Mouse (Mus musculus) olfactory bulb, adult 2 months (tissue): Measurements from ENCODE around the gene Aldoart2. TPM values are rescaled to one million over a fixed set of nuclear protein-coding genes. Genes with fewer than 3 reads are reported as not detected.
"Not testable (repeated sequence)": the region's sequence is repeated elsewhere in the genome, so short reads cannot be mapped to it uniquely, and the experiment has no call there.

ENCODE experiments used
- H3K27ac ChIP-seq: fragments of 200-500 bp; 2 replicates; pipeline ENCODE4 v1.5.1; 2012; ENCODE audit warnings: low read depth, low read length; ENCODE audit not compliant: insufficient read depth
- H3K4me1 ChIP-seq: fragments of 200-500 bp; 2 replicates; pipeline ENCODE4 v1.6.1; 2012; ENCODE audit warnings: low read length; ENCODE audit not compliant: control insufficient read depth, insufficient read depth
- H3K4me3 ChIP-seq: fragments of 200-500 bp; 2 replicates; pipeline ENCODE4 v1.5.1; 2012; ENCODE audit warnings: mild to moderate bottlenecking, low read depth, low read length, moderate library complexity; ENCODE audit not compliant: insufficient read depth
- CTCF ChIP-seq: fragments of 200-500 bp; IDR thresholded peaks from 2 replicates; pipeline ENCODE4 v1.5.1; 2012; ENCODE audit warnings: low read depth, mild to moderate bottlenecking, low read length, moderate library complexity; ENCODE audit not compliant: insufficient read depth
- POLR2A ChIP-seq: fragments of 200-500 bp; IDR thresholded peaks from 2 replicates; pipeline ENCODE4 v1.6.1; 2012; ENCODE audit warnings: mild to moderate bottlenecking, low read depth, low read length, moderate library complexity; ENCODE audit not compliant: insufficient read depth
- WGBS: fragments of 180-500 bp; shearing (Covaris S2); methylation state at CpG from one replicate; pipeline ENCODE4 v1.1.7; 2018; 5-methylcytosine and 5-hydroxymethylcytosine counted together
- polyA plus RNA-seq: library from polyadenylated mRNA; stranded (reverse); fragments of >200 nt; gene quantifications from 2 replicates; pipeline ENCODE4 v1.2.4, GENCODE M21; 2012; ENCODE audit warnings: low replicate concordance; ENCODE audit not compliant: missing spikeins, insufficient read depth, insufficient read length

The Aldoart2 gene
- polyA plus RNA-seq, 1 experiment, result not detected

DNA sequence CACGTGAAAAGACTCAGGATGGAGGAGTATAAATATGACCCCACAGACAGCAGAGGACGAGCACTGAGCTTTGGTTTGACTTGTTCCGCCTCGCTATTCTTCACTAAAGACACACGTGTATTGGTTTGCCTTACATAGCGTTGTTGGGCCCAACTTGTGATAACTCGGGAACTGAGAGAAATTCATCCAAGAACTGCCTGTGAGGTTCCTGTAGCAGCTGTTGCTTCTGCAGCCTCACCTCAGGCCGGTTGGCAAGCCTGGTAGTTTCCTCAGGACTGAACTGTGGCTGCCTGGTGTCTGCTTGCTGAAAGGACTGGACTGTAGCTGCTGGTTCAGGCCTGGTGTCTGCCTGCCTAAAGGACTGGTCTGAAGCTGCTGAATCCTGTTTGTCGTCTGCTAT lies 5.6 kb downstream of the Aldoart2 start:
- H3K4me3 ChIP-seq, result no peak overlapping the region
- no peaks in the 10 kb centered on the region for H3K4me1 ChIP-seq
- WGBS, result 95% methylated on average over 9 of the region's 9 CpGs

DNA sequence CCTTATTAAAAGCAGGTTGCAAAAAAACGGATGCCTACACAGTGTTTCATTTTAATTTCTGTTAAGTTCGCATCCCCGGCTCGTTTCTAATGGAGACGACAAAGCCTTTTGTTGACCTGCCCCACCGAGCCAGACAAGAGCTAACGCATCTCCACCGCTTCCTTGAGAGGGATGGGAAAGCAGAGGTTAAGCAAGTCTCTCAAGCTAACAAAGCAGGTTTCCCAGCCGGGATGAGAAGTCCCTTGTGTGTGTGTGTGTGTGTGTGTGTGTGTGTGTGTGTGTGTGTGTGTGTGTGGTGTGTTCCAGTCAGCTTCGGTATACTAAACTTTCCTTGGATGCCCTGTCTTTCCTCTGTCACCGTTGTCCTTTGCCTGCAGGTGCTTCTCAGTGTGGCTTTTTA lies 6.1 kb downstream of the Aldoart2 start:
- Histone ChIP-seq H3K4me3 (no peak overlapping the region), H3K27ac (no peak overlapping the region), H3K4me1 (no peaks in the 10 kb centered on the region)
- no peak for TF ChIP-seq CTCF
- WGBS, result 73% methylated on average over 11 of the region's 11 CpGs

More for the DNA sequence above, 5.6 kb downstream of the Aldoart2 start:
- TF ChIP-seq CTCF (no peak), POLR2A (no peak)
- no peak overlapping the region for H3K27ac ChIP-seq

DNA sequence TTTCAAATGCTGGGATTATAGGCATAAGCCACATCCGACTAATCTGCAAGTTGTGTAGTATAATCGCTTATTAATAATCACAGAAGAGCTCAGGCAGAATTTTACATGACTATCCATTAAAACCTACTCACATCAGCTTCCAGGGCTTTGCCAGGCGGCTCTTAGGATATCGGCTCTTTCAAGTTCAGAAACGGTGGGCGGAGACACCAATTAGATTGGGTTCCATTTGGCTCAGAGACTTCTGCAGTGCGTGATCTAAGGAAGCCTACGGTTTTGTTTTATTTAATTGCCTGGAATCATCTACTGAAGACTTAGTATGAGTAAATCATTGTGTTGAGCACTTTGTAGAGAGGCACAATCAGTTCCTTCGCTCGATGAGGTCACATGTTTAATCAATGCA lies 6.6 kb downstream of the Aldoart2 start:
- H3K4me3 ChIP-seq, result no peak overlapping the region
- no peak overlapping the region for H3K27ac ChIP-seq
- WGBS, result 43% methylated on average over 10 of the region's 10 CpGs
- TF ChIP-seq CTCF (no peak), POLR2A (no peak)
- no peaks in the 10 kb centered on the region for H3K4me1 ChIP-seq

DNA sequence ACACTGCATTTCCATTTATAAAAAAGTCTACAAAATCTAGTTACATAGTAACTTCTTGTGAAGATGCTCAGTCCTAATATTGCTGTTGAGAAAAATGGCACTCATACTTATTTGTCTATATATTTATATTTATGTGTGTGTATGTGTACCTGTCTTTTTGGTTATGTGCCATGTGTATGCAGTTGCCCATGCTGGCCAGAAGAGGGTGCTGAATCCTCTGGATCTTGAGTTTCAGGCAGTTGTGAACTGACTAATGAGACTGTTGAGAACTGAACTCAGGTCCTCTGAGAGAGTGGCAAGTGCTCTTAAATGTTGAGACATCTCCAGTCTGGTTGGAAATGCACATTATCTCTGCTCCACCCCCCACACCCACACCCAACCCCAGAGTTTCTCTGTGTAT lies 8.1 kb downstream of the Aldoart2 start:
- no peaks in the 10 kb centered on the region for H3K4me1 ChIP-seq
- no peak for TF ChIP-seq CTCF
- no peak for TF ChIP-seq POLR2A

DNA sequence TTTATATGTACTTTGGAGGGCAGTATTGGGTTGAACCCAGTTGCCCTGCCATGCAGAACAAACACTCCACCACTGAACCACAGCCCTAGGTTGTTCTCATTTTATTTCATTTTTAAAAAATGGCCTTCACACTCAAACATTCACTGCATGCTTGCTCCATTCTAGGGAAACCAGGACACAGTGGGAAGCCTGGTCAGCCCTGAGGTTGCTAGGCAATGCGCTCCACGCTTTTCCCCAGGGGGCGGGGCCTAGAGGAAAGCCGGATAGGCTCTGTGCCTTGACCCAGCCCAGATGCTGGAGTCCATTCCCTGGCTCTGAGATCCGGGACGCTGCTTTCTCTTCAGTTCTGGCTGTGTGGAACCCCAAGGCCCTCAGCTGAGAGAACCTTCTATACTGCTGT lies 8.8 kb downstream of the Aldoart2 start:
- TF ChIP-seq POLR2A (no peak), CTCF (no peak)
- H3K27ac ChIP-seq, result no peak overlapping the region
- WGBS, result 23% methylated on average over 6 of the region's 6 CpGs

More for the DNA sequence above, 8.1 kb downstream of the Aldoart2 start:
- H3K4me3 ChIP-seq, result no peak overlapping the region
- H3K27ac ChIP-seq, result no peak overlapping the region

DNA sequence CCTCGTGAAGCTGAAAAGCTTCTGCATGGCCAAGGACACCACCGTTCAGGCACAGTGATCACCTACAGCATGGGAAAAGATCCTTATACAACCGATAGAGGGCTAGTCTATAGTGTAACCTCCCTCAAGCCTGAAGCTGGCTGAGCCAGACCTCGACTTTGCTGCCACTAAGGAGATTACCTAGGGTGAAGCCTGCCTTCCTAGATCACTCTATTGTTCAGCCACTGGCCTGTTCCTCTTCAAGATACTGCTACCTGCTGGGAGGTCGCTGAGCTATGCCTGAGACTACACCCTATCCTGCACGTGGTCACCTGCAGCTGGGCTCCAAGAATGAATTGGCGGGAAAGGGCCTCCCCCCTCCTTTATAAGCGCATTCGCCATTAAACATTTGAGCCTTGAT lies 21.9 kb downstream of the Aldoart2 start:
- H3K27ac ChIP-seq, H3K4me1 ChIP-seq, H3K4me3 ChIP-seq: not testable (repeated sequence)
- 64% methylated on average over 9 of the region's 9 CpGs for WGBS

More for the DNA sequence above, 8.8 kb downstream of the Aldoart2 start:
- H3K4me3 ChIP-seq, result no peak overlapping the region
- H3K4me1 ChIP-seq, result no peaks in the 10 kb centered on the region

DNA sequence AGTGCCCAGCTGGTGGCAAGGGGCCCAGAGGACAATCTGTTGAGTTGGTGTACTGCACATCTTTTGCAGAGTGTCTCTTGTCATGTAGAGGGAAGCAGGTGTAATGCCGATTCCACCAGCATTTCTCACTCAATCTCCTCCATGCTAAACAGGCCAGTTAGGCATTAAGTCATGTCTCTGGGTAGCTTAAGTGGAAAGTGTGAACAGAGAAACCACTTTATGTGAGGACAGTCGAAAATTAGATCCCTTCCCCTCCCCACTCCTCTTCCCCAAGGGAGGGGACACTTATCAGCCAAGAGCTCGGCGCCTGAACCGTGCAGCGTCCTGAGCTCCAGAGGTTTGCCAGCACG lies 33.5 kb downstream of the Aldoart2 start:
- WGBS, result 13% methylated on average over 7 of the region's 7 CpGs
- Histone ChIP-seq H3K27ac (no peak overlapping the region), H3K4me1 (peaks cover 19% of the 10 kb centered on the region), H3K4me3 (peak overlapping the region; percentile 52)
- no peak for TF ChIP-seq POLR2A

DNA sequence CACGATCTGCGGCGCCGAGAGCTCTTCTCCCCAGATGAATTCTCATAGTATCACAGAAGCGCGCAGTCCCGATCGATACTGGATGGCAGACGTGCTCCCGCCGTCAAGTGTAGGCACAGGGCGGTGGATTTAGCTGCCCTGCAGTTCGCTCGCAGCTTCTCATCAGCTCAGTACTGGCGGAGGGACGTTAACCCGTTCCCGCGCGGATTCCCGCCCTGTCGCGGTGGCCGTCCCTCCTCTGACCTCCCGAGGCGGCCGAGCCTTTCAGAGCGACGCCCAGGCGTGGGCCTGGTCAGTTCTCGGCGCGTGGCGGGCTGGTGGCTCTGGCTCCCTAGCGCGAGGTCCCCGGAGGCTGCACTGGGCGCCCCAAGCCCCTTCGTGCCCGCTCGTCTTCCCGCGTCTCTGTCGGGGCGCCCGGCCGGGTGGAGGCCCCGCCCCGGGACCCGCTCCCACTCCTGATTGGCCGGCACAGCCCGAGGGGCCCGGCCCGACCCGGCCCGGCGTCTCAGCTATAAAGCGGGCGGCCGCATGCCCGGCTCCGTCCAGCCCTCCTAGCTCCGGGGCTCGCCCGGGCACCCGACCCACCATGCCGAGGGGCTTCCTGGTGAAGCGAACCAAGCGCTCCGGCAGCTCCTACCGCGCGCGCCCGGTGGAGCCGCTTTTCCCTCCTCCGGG lies 34.0 kb downstream of the Aldoart2 start, which contains the start of gene Insm2:
Gene Insm2, plus strand, starts transcription at position 541 of the 675 bp plus-strand sequence.
- WGBS, result under 1% methylated on average over 77 of the region's 77 CpGs
- no peak within 1 kb of the TSS for H3K27ac ChIP-seq
- peak within 1 kb of the TSS; percentile 52 for H3K4me3 ChIP-seq
- peaks cover 21% of the 10 kb centered on the region for H3K4me1 ChIP-seq
- no peak for TF ChIP-seq POLR2A
- no peak for TF ChIP-seq CTCF

DNA sequence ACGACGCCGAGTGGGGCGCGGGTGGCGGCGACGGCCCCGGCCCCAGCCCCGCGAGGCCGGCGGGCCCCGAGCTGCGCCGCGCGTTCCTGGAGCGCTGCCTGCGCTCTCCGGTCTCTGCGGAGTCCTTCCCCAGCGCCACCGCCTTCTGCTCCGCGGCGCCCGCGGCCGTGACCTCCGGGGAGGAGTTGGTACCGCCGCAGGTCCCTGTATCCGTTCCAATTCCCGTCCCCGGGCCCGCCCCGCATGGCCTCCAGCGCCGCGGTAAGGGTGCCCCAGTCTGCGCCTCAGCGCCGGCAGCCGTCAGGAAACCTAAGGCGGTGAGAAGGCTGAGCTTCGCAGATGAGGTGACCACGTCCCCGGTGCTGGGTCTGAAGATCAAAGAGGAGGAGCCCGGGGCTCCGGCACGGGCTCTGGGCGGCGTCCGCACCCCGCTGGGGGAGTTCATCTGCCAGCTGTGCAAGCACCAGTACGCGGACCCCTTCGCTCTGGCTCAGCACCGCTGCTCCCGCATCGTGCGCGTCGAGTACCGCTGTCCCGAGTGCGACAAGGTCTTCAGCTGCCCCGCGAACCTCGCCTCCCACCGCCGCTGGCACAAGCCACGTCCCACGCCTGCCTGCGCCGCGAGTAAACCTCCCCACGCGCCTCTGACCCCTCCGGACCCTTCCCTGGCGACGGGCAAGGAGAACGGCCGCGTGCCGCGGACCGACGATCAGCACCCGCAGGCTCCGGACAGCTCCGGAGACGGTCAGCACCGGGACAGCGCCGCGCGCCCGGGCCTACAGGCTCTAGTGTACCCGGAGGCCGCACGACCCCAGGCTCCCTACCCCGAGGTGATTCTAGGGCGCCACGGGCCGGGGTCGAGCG lies 34.8 kb downstream of the Aldoart2 start:
- peaks cover 24% of the 10 kb centered on the region for H3K4me1 ChIP-seq
- 3% methylated on average over 109 of the region's 109 CpGs for whole genome bisulfite sequencing
- TF ChIP-seq CTCF (no peak), POLR2A (no peak)
- H3K4me3 ChIP-seq, result peak overlapping the region; percentile 52
- no peak overlapping the region for H3K27ac ChIP-seq
